Mouse (Mus musculus) lung, adult 2 months (tissue): ENCODE measurements around the gene Trim62. TPM values are rescaled to one million over a fixed set of nuclear protein-coding genes. Genes with fewer than 3 reads are reported as not detected.

Experiments used
- DNase-seq: peaks from one replicate; pipeline ENCODE4 v3.0.0; 2022
- H3K4me1 ChIP-seq: fragments of 200-500 bp; 2 replicates; pipeline ENCODE4 v1.6.1; 2011; ENCODE audit warnings: low read length; ENCODE audit not compliant: control insufficient read depth, insufficient read depth
- H3K4me3 ChIP-seq: fragments of 200-500 bp; replicated peaks from 2 replicates; pipeline ENCODE3; 2011; ENCODE audit warnings: low read depth, mild to moderate bottlenecking, control low read depth, low read length; ENCODE audit errors: extremely low read depth
- CTCF ChIP-seq: fragments of 200-500 bp; IDR thresholded peaks from 2 replicates; pipeline ENCODE4 v1.5.1; 2011; ENCODE audit warnings: mild to moderate bottlenecking, low read length, control low read depth; ENCODE audit not compliant: insufficient read depth
- POLR2A ChIP-seq: fragments of 200-500 bp; IDR thresholded peaks from 2 replicates; pipeline ENCODE4 v1.6.1; 2011; ENCODE audit warnings: low read depth, mild to moderate bottlenecking, control low read depth, low read length, borderline replicate concordance; ENCODE audit errors: extremely low read depth
- WGBS: fragments of 180-500 bp; shearing (Covaris S2); methylation state at CpG from one replicate; pipeline ENCODE4 v1.1.7; 2018; 5-methylcytosine and 5-hydroxymethylcytosine counted together
- polyA plus RNA-seq: library from polyadenylated mRNA; depleted of rRNA; stranded (reverse); fragments of >200 nt; gene quantifications from 2 replicates; pipeline ENCODE4 v1.2.3, GENCODE M21; 2012

The Trim62 gene
- polyA plus RNA-seq, 1 experiment = 18.6 TPM

DNA sequence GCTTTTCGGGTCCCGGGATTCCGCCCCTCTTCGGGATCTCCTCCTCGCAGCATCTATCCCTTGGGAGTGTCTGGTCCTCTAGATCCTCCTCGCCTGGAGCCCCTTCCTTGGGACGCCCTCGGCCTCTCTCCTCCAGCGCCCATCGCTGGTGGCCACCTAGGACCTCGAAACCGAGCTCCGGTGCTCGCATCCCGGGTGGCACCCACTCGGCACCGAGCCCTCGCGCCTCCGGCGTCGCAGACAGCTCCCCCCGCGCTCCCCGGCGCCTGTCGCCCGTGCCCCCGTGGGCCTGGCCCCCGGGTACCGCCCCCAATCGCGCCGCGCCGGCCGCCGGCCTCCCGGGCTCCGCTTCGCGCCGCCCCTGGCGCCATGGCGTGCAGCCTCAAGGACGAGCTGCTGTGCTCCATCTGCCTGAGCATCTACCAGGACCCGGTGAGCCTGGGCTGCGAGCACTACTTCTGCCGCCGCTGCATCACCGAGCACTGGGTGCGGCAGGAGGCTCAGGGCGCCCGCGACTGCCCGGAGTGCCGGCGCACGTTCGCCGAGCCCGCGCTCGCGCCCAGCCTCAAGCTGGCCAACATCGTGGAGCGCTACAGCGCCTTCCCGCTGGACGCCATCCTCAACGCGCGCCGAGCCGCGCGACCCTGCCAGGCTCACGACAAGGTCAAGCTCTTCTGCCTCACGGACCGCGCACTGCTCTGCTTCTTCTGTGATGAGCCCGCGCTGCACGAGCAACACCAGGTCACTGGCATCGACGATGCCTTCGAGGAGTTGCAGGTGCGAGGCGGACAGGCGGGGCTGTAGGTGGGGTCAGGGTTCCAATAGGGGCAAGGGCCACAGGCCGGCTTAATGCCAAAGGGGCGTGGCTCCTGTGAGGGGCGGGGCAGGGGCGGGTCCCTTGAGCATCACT, 676 bp downstream of the Trim62 start:
- peak; percentile 60 for DNase-seq
- Histone ChIP-seq H3K4me1 (peaks cover 4% of the 10 kb centered on the region), H3K4me3 (peak overlapping the region; percentile 69)
- TF ChIP-seq CTCF (no peak), POLR2A (no peak; the same call in 1 of the 2 replicates)
- 1% methylated on average over 83 of the region's 94 CpGs for WGBS

DNA sequence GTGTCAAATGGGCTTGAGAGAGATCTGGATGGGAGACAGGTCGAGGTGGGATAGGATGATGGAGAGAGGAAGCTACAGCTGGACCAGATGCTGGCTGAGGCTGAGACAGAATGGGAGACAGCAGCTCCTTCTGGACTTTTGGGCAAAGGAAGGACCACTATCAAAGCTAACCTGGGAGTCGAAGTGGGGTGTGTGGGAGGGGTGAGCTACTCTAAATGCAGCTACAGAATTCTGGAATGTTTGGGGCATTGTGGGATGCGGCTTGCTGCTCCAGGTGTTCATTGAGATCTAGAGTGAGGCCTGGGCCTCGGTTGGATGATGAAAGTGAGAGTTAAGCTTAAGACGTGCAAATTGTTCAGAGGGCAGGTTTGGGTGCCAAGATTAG, 1.3 kb downstream of the Trim62 start:
- TF ChIP-seq POLR2A (no peak), CTCF (no peak)
- 62% methylated on average over 5 of the region's 5 CpGs for WGBS
- DNase-seq = no peak
- Histone ChIP-seq H3K4me1 (peaks cover 7% of the 10 kb centered on the region), H3K4me3 (no peak overlapping the region)

DNA sequence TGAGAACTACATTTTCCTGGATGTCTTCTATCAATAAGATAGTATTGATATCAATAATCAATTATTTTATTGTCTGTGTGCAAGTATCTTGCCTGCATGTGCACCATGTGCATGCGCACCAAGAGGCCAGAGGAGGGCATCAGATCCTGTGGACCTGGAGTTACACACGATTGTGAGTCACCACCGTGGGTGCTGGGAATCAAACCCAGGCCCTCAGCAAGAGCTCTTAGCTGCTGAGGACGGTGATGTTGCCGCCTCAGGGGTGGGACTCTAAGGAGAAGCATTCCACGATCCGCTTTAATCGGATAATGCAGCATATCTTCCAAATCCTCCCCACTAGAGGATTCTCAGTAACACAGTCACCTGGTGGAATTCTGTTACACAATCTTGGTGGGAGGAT, 2.2 kb downstream of the Trim62 start:
- no peak for TF ChIP-seq CTCF
- no peak for TF ChIP-seq POLR2A
- 99% methylated on average over 8 of the region's 8 CpGs for whole genome bisulfite sequencing
- DNase-seq = no peak
- Histone ChIP-seq H3K4me3 (no peak overlapping the region), H3K4me1 (peaks cover 14% of the 10 kb centered on the region)

DNA sequence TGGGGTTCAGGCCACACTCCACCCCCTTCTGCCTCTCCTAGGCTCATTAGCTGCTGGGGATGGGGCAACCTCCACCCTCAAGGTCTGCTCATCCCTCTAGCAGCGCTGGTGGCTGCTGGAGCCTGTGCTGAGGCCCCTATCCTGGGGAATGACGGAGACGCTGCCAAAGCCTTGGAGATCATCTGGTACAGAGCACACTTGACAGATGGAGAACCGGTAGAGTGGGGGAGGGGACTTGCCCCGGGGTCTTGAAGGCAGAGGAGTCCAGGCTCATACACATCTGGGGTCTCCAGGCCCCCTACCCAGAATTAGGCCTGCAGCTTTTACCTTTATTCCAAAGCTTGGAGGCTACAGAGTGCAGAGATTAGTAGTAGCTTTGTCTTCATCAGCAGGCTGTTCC, 3.2 kb downstream of the Trim62 start:
- TF ChIP-seq CTCF (no peak), POLR2A (no peak)
- Histone ChIP-seq H3K4me1 (peaks cover 22% of the 10 kb centered on the region), H3K4me3 (no peak overlapping the region)
- 64% methylated on average over 5 of the region's 5 CpGs for WGBS
- DNase-seq = no peak

DNA sequence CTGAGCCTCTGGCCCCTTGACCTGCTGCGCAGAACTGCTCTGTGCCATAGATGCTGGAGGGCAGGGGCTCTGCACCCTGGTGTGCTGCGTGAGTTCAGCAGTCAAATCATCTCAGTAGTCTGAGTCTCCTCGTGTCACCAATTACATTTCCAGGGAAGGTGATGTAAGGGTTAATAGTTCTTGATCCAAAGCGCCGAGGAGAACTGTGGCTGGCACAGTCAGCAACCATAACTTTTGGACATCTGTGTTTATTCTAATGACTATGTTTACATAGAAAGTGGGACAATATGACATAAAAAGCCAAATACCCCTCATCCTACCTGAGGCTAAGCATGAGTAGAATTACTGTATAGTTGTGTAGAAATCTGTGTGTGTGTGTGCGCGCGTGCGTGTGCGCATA, 3.6 kb downstream of the Trim62 start:
- WGBS = 80% methylated on average over 10 of the region's 10 CpGs
- TF ChIP-seq POLR2A (no peak), CTCF (no peak)
- DNase-seq = no peak

DNA sequence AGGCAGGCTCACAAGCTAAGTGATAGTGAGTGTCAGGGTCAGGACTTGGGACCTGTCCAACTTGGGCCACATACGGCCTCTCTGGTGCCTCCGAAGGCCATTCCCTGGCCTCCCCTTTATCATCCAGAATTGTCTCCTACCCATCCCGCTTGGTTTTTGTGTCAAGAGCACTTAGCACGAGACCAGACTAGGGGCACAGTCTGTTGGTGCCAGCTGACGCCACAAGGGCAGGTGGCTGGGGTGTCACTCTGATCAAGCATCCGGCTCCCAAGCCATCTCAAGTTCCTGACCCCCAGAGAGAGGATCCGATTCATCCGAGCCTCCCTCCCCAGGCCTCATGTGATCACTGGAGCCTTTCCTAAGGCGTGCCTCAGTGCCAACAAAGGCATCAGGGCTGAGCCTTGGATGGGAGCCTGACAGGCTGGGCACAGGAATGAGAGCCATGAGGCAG, 4.3 kb downstream of the Trim62 start:
- H3K4me3 ChIP-seq = no peak overlapping the region
- peaks cover 27% of the 10 kb centered on the region for H3K4me1 ChIP-seq
- WGBS = 72% methylated on average over 9 of the region's 9 CpGs
- DNase-seq = no peak
- TF ChIP-seq POLR2A (no peak), CTCF (no peak)

More for the DNA sequence above, 3.6 kb downstream of the Trim62 start:
- Histone ChIP-seq H3K4me3 (no peak overlapping the region), H3K4me1 (peaks cover 25% of the 10 kb centered on the region)

DNA sequence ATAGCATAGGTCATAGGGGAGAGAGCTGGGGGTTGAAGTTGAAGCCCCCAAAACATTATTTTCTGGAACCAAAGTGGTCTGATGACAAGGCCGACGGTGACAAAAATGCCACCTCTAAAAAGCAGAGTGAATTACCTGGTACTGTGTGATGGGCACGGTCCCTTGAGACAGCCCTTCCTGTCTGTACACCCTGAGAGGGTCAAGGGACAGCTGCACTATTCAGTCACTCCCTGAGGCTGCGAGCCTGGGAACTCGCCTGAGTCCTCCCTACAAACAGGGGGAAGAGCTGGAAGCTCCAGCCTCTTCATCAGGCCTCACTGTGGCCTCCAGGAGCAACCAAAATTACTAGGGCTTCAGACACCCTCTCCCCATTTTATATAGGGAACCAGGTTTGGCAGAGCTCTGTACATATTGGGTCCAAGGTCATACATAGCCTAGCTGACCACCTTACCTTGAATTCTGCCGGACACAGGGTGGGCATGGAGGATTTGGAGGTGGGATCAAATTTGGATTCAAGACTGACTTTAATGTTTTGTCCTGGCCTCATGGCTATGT, 5.1 kb downstream of the Trim62 start:
- 96% methylated on average over 6 of the region's 6 CpGs for WGBS
- TF ChIP-seq CTCF (no peak), POLR2A (no peak)
- H3K4me1 ChIP-seq = peaks cover 25% of the 10 kb centered on the region
- no peak for DNase-seq
- H3K4me3 ChIP-seq = no peak overlapping the region

DNA sequence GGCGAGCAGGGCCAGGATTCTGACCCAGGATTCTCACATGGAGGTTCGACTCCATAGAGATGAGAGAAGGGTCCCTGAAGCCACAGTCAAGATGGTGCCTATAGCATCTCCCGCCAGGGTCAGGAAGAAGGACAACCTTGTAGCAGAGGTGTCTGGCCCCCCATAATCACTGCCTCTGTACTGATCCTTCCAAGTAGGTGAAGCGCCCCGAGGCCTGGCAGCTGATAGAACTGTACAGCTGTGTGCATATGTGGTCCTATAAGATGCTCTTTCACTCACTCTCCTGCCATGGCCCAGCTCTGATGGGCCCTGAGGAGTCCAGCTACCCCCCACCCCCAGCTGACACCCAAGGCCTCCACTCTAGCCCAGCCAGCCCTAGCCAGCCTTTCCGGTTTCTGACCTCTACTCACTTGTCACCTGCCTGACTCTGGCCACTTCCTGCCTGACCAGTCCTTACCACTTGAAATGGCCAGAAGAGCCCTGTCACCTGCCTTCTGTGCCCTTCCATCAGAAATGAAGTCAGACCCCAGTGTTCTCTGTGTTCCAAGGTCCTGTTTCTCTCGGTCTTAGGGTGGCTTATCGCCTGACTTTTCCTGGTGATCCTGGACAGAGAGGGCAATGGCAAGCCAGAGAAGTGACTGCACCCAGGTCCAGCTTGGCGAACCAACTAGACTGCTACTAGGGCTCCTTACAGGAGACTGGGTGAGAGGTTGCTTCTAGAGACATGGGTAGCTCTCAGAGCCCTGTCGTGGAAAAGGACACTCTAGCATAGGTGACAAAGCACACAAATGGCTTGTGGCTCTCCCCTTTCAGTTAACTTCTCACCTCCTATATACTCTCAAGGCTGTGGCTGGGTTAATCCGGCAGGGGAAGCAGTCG, 6.6 kb downstream of the Trim62 start:
- DNase-seq = peak; percentile 47
- TF ChIP-seq POLR2A = no peak
- no peak for TF ChIP-seq CTCF
- peaks cover 23% of the 10 kb centered on the region for H3K4me1 ChIP-seq
- WGBS = 76% methylated on average over 12 of the region's 12 CpGs
- H3K4me3 ChIP-seq = no peak overlapping the region

DNA sequence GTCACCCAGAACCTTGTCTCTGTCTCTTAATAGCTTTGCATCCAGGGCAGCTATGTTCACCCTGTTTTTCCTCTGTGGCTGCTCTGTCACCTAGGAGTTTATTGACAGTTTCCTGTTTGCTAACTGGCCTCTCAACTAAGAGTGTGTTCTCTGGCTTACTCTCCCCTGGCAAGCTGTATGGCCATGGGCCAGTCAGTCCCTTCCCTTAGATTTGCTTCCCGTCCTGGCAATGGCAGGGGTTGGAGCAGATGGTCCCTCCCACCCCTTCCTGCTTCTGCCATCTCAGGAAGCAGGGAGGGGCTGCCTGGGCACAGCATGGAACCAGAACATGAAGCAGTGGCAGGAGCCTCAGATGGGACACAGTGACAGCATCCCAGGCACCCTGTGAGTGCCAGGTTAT, 7.8 kb downstream of the Trim62 start:
- H3K4me1 ChIP-seq = peaks cover 23% of the 10 kb centered on the region
- TF ChIP-seq POLR2A = peak; percentile 22; the same call in 1 of the 2 replicates
- no peak for TF ChIP-seq CTCF
- WGBS = 0% methylated on average over 1 of the region's 1 CpGs
- DNase-seq = peak; percentile 75
- no peak overlapping the region for H3K4me3 ChIP-seq
